Mouse (Mus musculus) activated CD4-positive, CD25-positive, alpha-beta regulatory T cell (primary cell): ENCODE results near the gene Ip6k3. TPM values are rescaled to one million over a fixed set of nuclear protein-coding genes. Genes with fewer than 3 reads are reported as not detected.

ENCODE experiments used
- polyA plus RNA-seq, 2 experiments: library from polyadenylated mRNA; unstranded; fragments of 100-300 nt; shearing (Covaris generic); gene quantifications; one replicate each; pipeline ENCODE4 v1.2.1; 2017

Ip6k3 gene
- polyA plus RNA-seq = under 1 TPM in 1 of 2 experiments, not detected in 1; 0.15 TPM

DNA sequence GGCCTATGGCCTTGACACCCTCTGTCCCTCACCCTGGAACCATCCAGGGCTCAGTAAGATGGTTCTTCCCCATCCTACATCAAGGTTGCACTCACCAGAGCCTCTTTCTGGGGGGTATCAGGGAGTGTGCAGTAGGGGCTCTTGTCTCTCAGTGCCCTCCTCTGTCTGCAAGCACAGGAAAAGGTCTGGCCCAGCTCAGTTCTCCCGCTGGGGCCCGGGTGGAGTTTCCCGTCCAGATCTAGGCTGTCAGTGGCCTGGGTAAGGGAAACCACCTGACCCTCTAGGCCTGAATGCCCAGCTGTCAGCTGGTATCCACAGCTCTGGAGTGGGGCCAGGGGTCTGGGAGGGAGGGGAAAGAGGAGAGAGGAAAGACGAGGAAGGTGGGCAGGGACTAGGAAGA lies at the start of gene Ip6k3:
TSS of gene Ip6k3 (minus strand) at position 251 of the 400 bp plus-strand sequence.

GRCm38 (mm10) chr17:27204075-27204909 lies 36.7 kb upstream of the Ip6k3 start, which contains the start of gene Lemd2:
Gene Lemd2 (minus strand): TSS chr17:27204469.

GRCm38 (mm10) chr17:27133551-27134141 lies 33.9 kb downstream of the Ip6k3 start, which contains the start of gene Uqcc2:
Gene Uqcc2 (minus strand): TSS chr17:27133916.

Other genes starting within 250 kb of the Ip6k3 start
- gene Phf1, start 234.7 kb downstream of the Ip6k3 start, polyA plus RNA-seq = 10 to 100 TPM; 78.1 to 79.1 TPM
- gene Cuta, start 228.2 kb downstream of the Ip6k3 start, polyA plus RNA-seq = 100 to 1,000 TPM; 159 to 171 TPM
- gene Syngap1, start 226.5 kb downstream of the Ip6k3 start, polyA plus RNA-seq = under 1 TPM; 0.06 to 0.20 TPM
- gene Zbtb9, start 194.6 kb downstream of the Ip6k3 start, polyA plus RNA-seq = 10 to 100 TPM; 29.4 to 30.1 TPM
- gene Bak1, start 138.8 kb downstream of the Ip6k3 start, polyA plus RNA-seq = 1 to 10 TPM; 4.7 to 5.4 TPM
- gene Itpr3, start 110.5 kb downstream of the Ip6k3 start, polyA plus RNA-seq = 10 to 100 TPM in 1 of 2 experiments, 1 to 10 TPM in 1; 9.2 to 17.0 TPM
- gene Uqcc2, start 33.9 kb downstream of the Ip6k3 start, polyA plus RNA-seq = 100 to 1,000 TPM; 103 to 113 TPM
- gene Lemd2, start 36.7 kb upstream of the Ip6k3 start, polyA plus RNA-seq = 10 to 100 TPM; 61.9 to 69.7 TPM